Mouse (Mus musculus) hindbrain, embryonic 14.5 days (tissue): ENCODE measurements at regions not wholly inside any gene's neighbourhood (a gene's known extent, or its start where the extent isn't known, plus 50 kb on each side); places are given as distances from the start of the nearest gene placed in this dataset.

ENCODE experiments used
- ATAC-seq: fragments of 200-750 bp; cut with Nextera tagmentation; 2 replicates; pipeline ENCODE4 v1.8.0; 2017; ENCODE audit warnings: moderate number of reproducible peaks, mild to moderate bottlenecking, moderate TSS enrichment, moderate library complexity; ENCODE audit not compliant: low FRiP score
- DNase-seq: peaks from one replicate; pipeline ENCODE4 v3.0.0-alpha.2; 2015; ENCODE audit warnings: low spot score
- H3K27ac ChIP-seq: fragments of 300-500 bp; sonication (generic); 2 replicates; pipeline ENCODE4 v1.5.1; 2014; ENCODE audit warnings: mild to moderate bottlenecking, moderate library complexity
- H3K27me3 ChIP-seq: fragments of 300-500 bp; sonication (generic); 2 replicates; pipeline ENCODE4 v1.6.1; 2014; ENCODE audit warnings: mild to moderate bottlenecking, low read length, mixed read lengths; ENCODE audit not compliant: control insufficient read depth, insufficient read depth
- H3K36me3 ChIP-seq: fragments of 300-500 bp; sonication (generic); replicated peaks from 2 replicates; pipeline ENCODE4 v1.6.1; 2014; ENCODE audit not compliant: control insufficient read depth, insufficient read depth
- H3K4me1 ChIP-seq: fragments of 300-500 bp; sonication (generic); replicated peaks from 2 replicates; pipeline ENCODE4 v1.6.1; 2014; ENCODE audit warnings: antibody characterized with exemption, low read length, mixed read lengths; ENCODE audit not compliant: control insufficient read depth, insufficient read depth
- H3K4me2 ChIP-seq: fragments of 300-500 bp; sonication (generic); replicated peaks from 2 replicates; pipeline ENCODE4 v1.6.1; 2014; ENCODE audit warnings: mild to moderate bottlenecking, moderate library complexity
- H3K4me3 ChIP-seq: fragments of 300-500 bp; sonication (generic); replicated peaks from 2 replicates; pipeline ENCODE4 v1.5.1; 2014; ENCODE audit warnings: mild to moderate bottlenecking, low read length
- H3K9ac ChIP-seq: fragments of 300-500 bp; sonication (generic); 2 replicates; pipeline ENCODE4 v1.6.1; 2014
- H3K9me3 ChIP-seq: fragments of 300-500 bp; sonication (generic); 2 replicates; pipeline ENCODE4 v1.6.1; 2016; ENCODE audit warnings: low read length; ENCODE audit not compliant: control insufficient read depth
- WGBS: fragments of 180-500 bp; shearing (Covaris S2); extraction: QIAGEN DNeasy Blood & Tissue Kit; methylation state at CpG from one replicate; pipeline ENCODE4 v1.1.7; 2014; 5-methylcytosine and 5-hydroxymethylcytosine counted together

DNA sequence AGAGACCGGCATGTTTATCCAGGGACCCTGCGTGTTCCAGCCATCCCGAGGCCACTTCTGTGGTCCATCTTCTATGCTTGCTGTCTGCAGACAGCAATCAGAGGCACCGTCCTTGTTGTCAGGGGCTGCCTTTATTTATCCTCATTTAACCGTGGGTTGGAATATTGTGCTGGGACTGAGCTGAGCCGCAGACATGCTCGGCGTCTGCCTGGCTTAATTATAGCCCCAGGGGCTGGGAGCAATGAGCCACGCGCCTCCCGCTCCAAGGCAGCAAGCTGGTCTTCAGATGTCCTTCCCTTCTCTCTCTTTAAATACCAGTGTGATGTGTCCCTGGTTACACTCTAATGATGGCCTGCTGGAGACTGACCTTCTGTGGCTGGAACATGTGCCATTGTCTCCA, 58.2 kb upstream of the Dlk1 start:
- H3K9me3 ChIP-seq: no peaks in the 10 kb centered on the region
- H3K9ac ChIP-seq: peak overlapping the region; percentile 24; the same call in 1 of the 2 replicates
- H3K4me3 ChIP-seq: no peak overlapping the region
- peak overlapping the region; percentile 11; the same call in 1 of the 2 replicates for H3K27ac ChIP-seq
- ATAC-seq: no peak
- no peaks in the 10 kb centered on the region for H3K36me3 ChIP-seq
- no peak for DNase-seq
- no peaks in the 10 kb centered on the region for H3K27me3 ChIP-seq
- WGBS: 36% methylated on average over 11 of the region's 11 CpGs
- no peak overlapping the region for H3K4me2 ChIP-seq
- H3K4me1 ChIP-seq: peaks cover 29% of the 10 kb centered on the region

DNA sequence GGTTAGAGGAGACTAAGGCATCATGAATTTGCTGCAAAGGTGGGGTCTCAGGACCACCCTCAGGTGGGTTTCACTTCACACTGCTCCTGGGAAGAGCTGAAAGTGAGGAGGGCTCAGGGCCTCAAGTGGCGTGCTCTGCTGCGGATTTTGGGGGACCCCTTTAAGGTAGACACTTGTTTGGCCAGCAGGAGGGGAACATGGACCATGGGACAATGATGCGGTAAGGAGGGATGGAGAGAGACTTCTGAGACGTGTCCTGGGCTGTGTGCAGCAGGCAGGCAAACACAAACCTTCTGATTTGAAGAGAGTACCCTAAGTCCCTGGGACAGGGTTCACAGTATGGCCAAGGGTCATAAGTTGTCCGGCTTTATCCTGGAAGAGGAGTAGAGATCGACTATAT, 56.0 kb upstream of the Dlk1 start:
- Histone ChIP-seq H3K4me2 (no peak overlapping the region), H3K4me3 (no peak overlapping the region), H3K9ac (no peak overlapping the region), H3K27ac (no peak overlapping the region), H3K4me1 (peaks cover 31% of the 10 kb centered on the region), H3K9me3 (no peaks in the 10 kb centered on the region), H3K27me3 (no peaks in the 10 kb centered on the region), H3K36me3 (no peaks in the 10 kb centered on the region)
- ATAC-seq (no peak), DNase-seq (no peak)
- 85% methylated on average over 6 of the region's 6 CpGs for WGBS

DNA sequence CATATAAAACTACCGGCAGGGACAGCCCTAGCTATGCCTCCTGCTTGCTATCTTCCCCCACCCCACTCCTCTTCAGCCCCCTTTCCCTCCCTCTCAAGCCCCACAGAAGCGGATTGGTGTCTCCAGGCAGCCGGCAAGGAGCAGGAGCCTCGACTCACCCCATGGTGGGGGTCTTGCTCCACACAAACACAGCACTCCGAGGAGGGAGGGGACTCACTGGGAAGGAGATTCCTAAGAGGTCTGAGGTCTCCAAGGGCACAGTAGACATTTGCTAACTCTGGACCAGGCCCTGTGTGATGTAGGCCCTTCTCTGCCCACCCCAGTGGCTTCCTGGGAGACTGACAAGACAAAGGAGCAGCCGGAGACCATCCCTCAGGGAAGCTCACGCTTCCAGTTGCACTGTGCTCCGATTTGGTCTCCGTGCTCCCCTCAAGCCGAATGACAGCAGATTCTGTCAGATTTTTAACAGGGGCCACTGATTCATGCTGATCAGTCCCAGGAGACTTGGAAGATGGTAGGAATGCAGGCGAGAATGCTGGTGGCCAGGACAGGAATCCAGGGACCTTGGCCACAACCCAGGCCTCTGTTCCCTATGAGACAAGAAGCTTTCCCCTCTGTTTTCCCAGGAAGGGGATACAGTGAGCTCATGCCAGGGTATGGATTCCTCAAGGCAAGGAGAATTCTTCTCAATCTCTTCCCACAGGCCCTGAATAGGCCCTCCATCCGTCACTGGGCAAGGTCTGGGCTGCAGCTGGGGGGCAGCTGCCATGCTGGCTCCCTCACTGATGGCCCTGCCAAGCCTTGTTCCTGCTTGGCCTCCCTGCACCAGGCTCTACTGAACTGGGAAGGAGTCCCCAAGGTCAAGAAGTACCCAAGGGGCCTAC, 55.2 kb upstream of the Dlk1 start:
- ATAC-seq: no peak
- Histone ChIP-seq H3K4me1 (peaks cover 31% of the 10 kb centered on the region), H3K4me3 (no peak overlapping the region), H3K36me3 (no peaks in the 10 kb centered on the region), H3K4me2 (no peak overlapping the region), H3K27me3 (no peaks in the 10 kb centered on the region), H3K9me3 (no peaks in the 10 kb centered on the region), H3K9ac (no peak overlapping the region), H3K27ac (no peak overlapping the region)
- DNase-seq: no peak
- WGBS: 36% methylated on average over 11 of the region's 12 CpGs

DNA sequence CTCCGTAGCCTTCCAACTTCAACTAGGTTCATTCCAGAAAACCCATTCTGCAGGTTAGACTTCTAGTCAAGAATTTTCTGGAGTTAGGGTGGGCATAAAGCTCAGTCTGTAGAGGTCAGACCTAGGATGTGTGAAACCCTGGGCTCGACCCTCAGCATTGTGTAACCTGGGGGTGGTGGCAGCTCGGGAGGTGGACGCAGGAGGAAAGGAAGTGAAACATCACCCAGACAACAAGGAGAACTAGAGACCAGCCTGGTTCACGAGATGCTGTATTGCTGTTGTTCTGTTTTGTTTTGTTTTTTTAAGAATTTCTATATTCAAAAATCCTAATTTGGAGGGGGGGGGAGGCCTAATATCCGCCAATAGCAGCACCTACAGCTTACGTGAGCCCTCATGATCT, 54.1 kb upstream of the Dlk1 start:
- H3K36me3 ChIP-seq: no peaks in the 10 kb centered on the region
- no peak for DNase-seq
- WGBS: 81% methylated on average over 7 of the region's 7 CpGs
- H3K4me1 ChIP-seq: peaks cover 32% of the 10 kb centered on the region
- H3K9ac ChIP-seq: no peak overlapping the region
- H3K4me2 ChIP-seq: no peak overlapping the region
- no peak for ATAC-seq
- no peaks in the 10 kb centered on the region for H3K9me3 ChIP-seq
- H3K27ac ChIP-seq: no peak overlapping the region
- H3K27me3 ChIP-seq: no peaks in the 10 kb centered on the region
- no peak overlapping the region for H3K4me3 ChIP-seq

GRCm38 (mm10) chr12:109398951-109399350, 53.7 kb upstream of the Dlk1 start:
- H3K4me1 ChIP-seq: peaks cover 28% of the 10 kb centered on the region
- WGBS: 12% methylated on average over 6 of the region's 6 CpGs
- H3K9ac ChIP-seq: no peak overlapping the region
- ATAC-seq (no peak), DNase-seq (no peak)
- no peaks in the 10 kb centered on the region for H3K9me3 ChIP-seq
- no peaks in the 10 kb centered on the region for H3K27me3 ChIP-seq
- no peak overlapping the region for H3K4me3 ChIP-seq
- no peak overlapping the region for H3K4me2 ChIP-seq
- H3K27ac ChIP-seq: no peak overlapping the region
- H3K36me3 ChIP-seq: no peaks in the 10 kb centered on the region

DNA sequence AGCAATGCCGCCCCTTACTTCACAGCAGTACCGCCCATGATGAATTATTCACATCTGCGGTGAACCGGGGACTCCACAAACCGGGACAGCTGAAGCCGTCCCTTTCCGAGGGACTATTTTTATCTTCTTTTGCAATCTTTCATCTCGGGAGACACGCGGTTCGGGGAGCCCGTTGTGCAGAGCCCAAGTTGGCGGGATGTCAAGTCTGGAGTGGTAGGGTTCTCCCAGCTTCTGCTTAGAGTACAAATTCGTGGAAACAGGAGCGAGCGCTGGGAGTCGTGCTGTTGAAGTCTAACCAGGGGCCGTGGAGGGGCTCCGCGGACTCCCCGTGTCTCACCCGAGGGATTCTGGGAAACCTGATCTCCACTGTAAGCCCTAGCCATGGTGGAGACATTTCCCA, 53.0 kb upstream of the Dlk1 start:
- Histone ChIP-seq H3K4me2 (peak overlapping the region; percentile 20; the same call in 1 of the 2 replicates), H3K9me3 (no peaks in the 10 kb centered on the region), H3K27me3 (no peaks in the 10 kb centered on the region), H3K36me3 (no peaks in the 10 kb centered on the region), H3K4me1 (peaks cover 21% of the 10 kb centered on the region), H3K27ac (no peak overlapping the region), H3K4me3 (no peak overlapping the region), H3K9ac (no peak overlapping the region; the same call in 1 of the 2 replicates)
- ATAC-seq: no peak
- DNase-seq: no peak
- 19% methylated on average over 22 of the region's 22 CpGs for WGBS

DNA sequence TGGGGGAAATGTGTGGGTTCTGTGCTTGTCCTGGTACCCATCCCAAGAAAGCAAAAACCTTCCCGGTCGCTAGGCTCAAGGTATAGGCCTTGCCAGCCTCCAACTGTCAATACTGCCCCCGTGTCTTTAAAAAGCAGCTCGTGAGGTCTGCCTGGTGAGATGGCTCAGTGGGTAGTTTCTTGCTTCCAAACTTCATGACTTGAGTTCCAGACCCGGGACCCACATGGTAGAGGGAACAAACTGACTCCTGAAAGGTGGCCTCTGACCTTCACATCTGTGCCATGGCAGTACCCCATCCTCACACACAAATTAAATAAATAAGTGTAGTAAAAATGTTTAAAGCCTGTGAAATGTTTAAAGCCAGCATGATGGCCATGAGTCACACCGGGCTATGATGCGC, 52.6 kb upstream of the Dlk1 start:
- Histone ChIP-seq H3K4me2 (no peak overlapping the region; the same call in 1 of the 2 replicates), H3K36me3 (no peaks in the 10 kb centered on the region), H3K27ac (no peak overlapping the region), H3K27me3 (no peaks in the 10 kb centered on the region), H3K4me3 (no peak overlapping the region), H3K9ac (no peak overlapping the region), H3K4me1 (peaks cover 20% of the 10 kb centered on the region), H3K9me3 (no peaks in the 10 kb centered on the region)
- ATAC-seq: no peak
- no peak for DNase-seq
- WGBS: 80% methylated on average over 7 of the region's 7 CpGs

GRCm38 (mm10) chr12:109400936-109401586, 51.6 kb upstream of the Dlk1 start:
- 53% methylated on average over 15 of the region's 15 CpGs for WGBS
- Histone ChIP-seq H3K27me3 (no peaks in the 10 kb centered on the region), H3K9ac (no peak overlapping the region), H3K36me3 (no peaks in the 10 kb centered on the region), H3K9me3 (no peaks in the 10 kb centered on the region), H3K27ac (no peak overlapping the region), H3K4me3 (no peak overlapping the region), H3K4me1 (peaks cover 20% of the 10 kb centered on the region), H3K4me2 (no peak overlapping the region)
- DNase-seq (peak; percentile 59), ATAC-seq (no peak)

DNA sequence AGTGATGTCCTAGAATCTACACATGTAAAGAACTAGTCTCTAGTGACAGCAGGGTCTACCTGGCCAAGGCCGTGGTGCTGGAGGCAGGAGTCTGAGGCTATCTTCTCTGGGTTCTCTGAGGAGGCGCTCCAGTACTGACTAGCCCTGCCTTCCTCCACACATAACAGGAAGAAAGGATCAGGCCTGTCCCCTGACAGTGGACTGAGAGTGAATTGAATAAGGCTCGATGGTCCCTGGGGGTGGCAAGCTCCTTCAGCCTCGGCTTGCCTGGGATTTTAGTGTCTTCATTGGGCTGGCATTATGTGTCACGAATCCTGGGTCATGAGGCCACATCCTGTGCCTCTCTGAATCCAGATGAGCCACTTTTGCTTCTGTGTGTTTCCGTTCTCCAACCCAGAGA, 50.9 kb upstream of the Dlk1 start:
- peaks cover 20% of the 10 kb centered on the region for H3K4me1 ChIP-seq
- 77% methylated on average over 6 of the region's 6 CpGs for WGBS
- H3K4me3 ChIP-seq: no peak overlapping the region
- ATAC-seq (no peak), DNase-seq (no peak)
- H3K9ac ChIP-seq: no peak overlapping the region
- H3K4me2 ChIP-seq: no peak overlapping the region
- H3K27ac ChIP-seq: no peak overlapping the region
- no peaks in the 10 kb centered on the region for H3K36me3 ChIP-seq
- no peaks in the 10 kb centered on the region for H3K27me3 ChIP-seq
- no peaks in the 10 kb centered on the region for H3K9me3 ChIP-seq
